Mouse (Mus musculus) CH12.LX (cell line): ENCODE measurements around the gene Dpp6. TPM values are rescaled to one million over a fixed set of nuclear protein-coding genes. Genes with fewer than 3 reads are reported as not detected.

Experiments
- DNase-seq: peaks from one replicate; pipeline ENCODE4 v3.0.0-alpha.2; 2013; ENCODE audit errors: extremely low read depth
- H3K27ac ChIP-seq: 2 replicates; pipeline ENCODE4 v1.5.1; 2012; ENCODE audit warnings: low read depth, mild to moderate bottlenecking, control low read depth, moderate library complexity; ENCODE audit not compliant: insufficient read depth
- H3K27me3 ChIP-seq: replicated peaks from 2 replicates; pipeline ENCODE3; 2012; ENCODE audit warnings: inconsistent platforms
- H3K36me3 ChIP-seq, 2 experiments: replicated peaks in 1 of 2; 2 replicates each; pipeline versions ENCODE3 to v1.6.1; 2012; ENCODE audit warnings: inconsistent platforms in 1 of 2, low read length in 1 of 2, mild to moderate bottlenecking in 1 of 2, mixed read lengths in 1 of 2, moderate library complexity in 1 of 2; ENCODE audit not compliant: control insufficient read depth in 1 of 2, insufficient read depth in 1 of 2
- H3K4me1 ChIP-seq, 2 experiments: 2 replicates each; pipeline ENCODE4 v1.6.1; 2012; ENCODE audit warnings: inconsistent platforms in 1 of 2, moderate library complexity in 1 of 2; ENCODE audit not compliant: insufficient read depth in 2 of 2, control insufficient read depth in 1 of 2
- H3K4me2 ChIP-seq: 2 replicates; pipeline ENCODE4 v1.6.1; 2012; ENCODE audit warnings: low read depth, mild to moderate bottlenecking, control low read depth; ENCODE audit not compliant: poor library complexity, insufficient read depth, severe bottlenecking
- H3K4me3 ChIP-seq, 3 experiments: fragments of 150-350 bp in 1 of 3; sonication (generic) in 1 of 3; replicated peaks in 1 of 3; 2 replicates each; pipeline versions ENCODE3 to v1.5.1; 2011 to 2012; ENCODE audit warnings: low read depth in 2 of 3, low read length in 2 of 3, mild to moderate bottlenecking in 2 of 3, moderate library complexity in 2 of 3, control low read depth in 1 of 3, improper control_type of control experiment in 1 of 3, inconsistent platforms in 1 of 3, mixed read lengths in 1 of 3; ENCODE audit not compliant: poor library complexity in 1 of 3
- H3K79me2 ChIP-seq: replicated peaks from 2 replicates; pipeline ENCODE4 v1.6.1; 2012; ENCODE audit warnings: mild to moderate bottlenecking, moderate library complexity; ENCODE audit not compliant: control insufficient read depth, poor library complexity, insufficient read depth, severe bottlenecking; ENCODE audit errors: extremely low read depth
- H3K9ac ChIP-seq: 2 replicates; pipeline ENCODE4 v1.6.1; 2012; ENCODE audit warnings: low read depth, mild to moderate bottlenecking, control low read depth, moderate library complexity; ENCODE audit not compliant: insufficient read depth
- H3K9me3 ChIP-seq: replicated peaks from 2 replicates; pipeline ENCODE3; 2012; ENCODE audit warnings: low read length, inconsistent platforms, mixed read lengths
- CHD2 ChIP-seq: IDR thresholded peaks from 2 replicates; pipeline ENCODE4 v1.6.1; 2011; ENCODE audit warnings: low read length, improper control_type of control experiment
- E2F4 ChIP-seq: IDR thresholded peaks from 2 replicates; pipeline ENCODE4 v1.6.1; 2011; ENCODE audit warnings: low read depth, low read length, improper control_type of control experiment; ENCODE audit not compliant: insufficient replicate concordance
- ETS1 ChIP-seq: conservative IDR thresholded peaks from 2 replicates; pipeline ENCODE4 v1.6.1; 2012; ENCODE audit warnings: low read depth, mild to moderate bottlenecking, inconsistent platforms, low read length, improper control_type of control experiment, moderate library complexity
- GABPA ChIP-seq: IDR thresholded peaks from 2 replicates; pipeline ENCODE4 v1.6.1; 2012; ENCODE audit warnings: low read depth, low read length, improper control_type of control experiment, inconsistent platforms; ENCODE audit not compliant: insufficient replicate concordance
- HCFC1 ChIP-seq: IDR thresholded peaks from 2 replicates; pipeline ENCODE4 v1.6.1; 2012; ENCODE audit warnings: low read depth, mild to moderate bottlenecking, inconsistent platforms, low read length, improper control_type of control experiment
- JUN ChIP-seq: IDR thresholded peaks from 2 replicates; pipeline ENCODE4 v1.6.1; 2011; ENCODE audit warnings: low read depth, mild to moderate bottlenecking, low read length, improper control_type of control experiment, moderate library complexity; ENCODE audit not compliant: insufficient read depth
- JUND ChIP-seq: conservative IDR thresholded peaks from 2 replicates; pipeline ENCODE4 v1.6.1; 2011; ENCODE audit warnings: low read depth, low read length, improper control_type of control experiment
- MAFK ChIP-seq: IDR thresholded peaks from 2 replicates; pipeline ENCODE4 v1.6.1; 2011; ENCODE audit warnings: low read length, improper control_type of control experiment; ENCODE audit not compliant: insufficient replicate concordance
- MAZ ChIP-seq: IDR thresholded peaks from 2 replicates; pipeline ENCODE4 v1.6.1; 2012; ENCODE audit warnings: low read depth, mild to moderate bottlenecking, inconsistent platforms, low read length, improper control_type of control experiment, moderate library complexity
- MEF2A ChIP-seq: IDR thresholded peaks from 2 replicates; pipeline ENCODE4 v1.6.1; 2014; ENCODE audit warnings: low read depth, mild to moderate bottlenecking, inconsistent platforms, low read length, improper control_type of control experiment, borderline replicate concordance
- MXI1 ChIP-seq: IDR thresholded peaks from 2 replicates; pipeline ENCODE4 v1.6.1; 2011; ENCODE audit warnings: mild to moderate bottlenecking, low read depth, low read length, improper control_type of control experiment
- PAX5 ChIP-seq: IDR thresholded peaks from 2 replicates; pipeline ENCODE4 v1.6.1; 2012; ENCODE audit warnings: low read length, inconsistent platforms, mixed read lengths
- SMC3 ChIP-seq: IDR thresholded peaks from 2 replicates; pipeline ENCODE4 v1.6.1; 2011; ENCODE audit warnings: low read depth, low read length, improper control_type of control experiment
- TBP ChIP-seq: conservative IDR thresholded peaks from 2 replicates; pipeline ENCODE4 v1.6.1; 2011; ENCODE audit warnings: low read depth, low read length, improper control_type of control experiment
- TCF12 ChIP-seq: IDR thresholded peaks from 2 replicates; pipeline ENCODE4 v1.6.1; 2014; ENCODE audit warnings: low read depth, mild to moderate bottlenecking, inconsistent platforms, low read length, improper control_type of control experiment
- UBTF ChIP-seq: IDR thresholded peaks from 2 replicates; pipeline ENCODE4 v1.6.1; 2012; ENCODE audit warnings: low read depth, mild to moderate bottlenecking, inconsistent platforms, low read length, improper control_type of control experiment, moderate library complexity
- ZKSCAN1 ChIP-seq: IDR thresholded peaks from 2 replicates; pipeline ENCODE4 v1.6.1; 2012; ENCODE audit warnings: low read depth, inconsistent platforms, low read length, improper control_type of control experiment, borderline replicate concordance
- ZMIZ1 ChIP-seq: IDR thresholded peaks from 2 replicates; pipeline ENCODE4 v1.6.1; 2012; ENCODE audit warnings: low read depth, mild to moderate bottlenecking, inconsistent platforms, low read length, improper control_type of control experiment
- dilution Hi-C: fragments of 300-500 bp; cut with MboI; formaldehyde crosslinking; loops from 2 replicates; pipeline ENCODE4 v1.14.3; 2020; ENCODE audit warnings: low sequenced_read_pairs; ENCODE audit not compliant: extremely low pct_unique_long_range_greater_than_20kb, extremely low pct_ligation_motif_present
- in situ Hi-C: fragments of 300-500 bp; cut with MboI; formaldehyde crosslinking; loops from 3 replicates; pipeline ENCODE4 v1.14.3; 2019; ENCODE audit warnings: low sequenced_read_pairs, low pct_ligation_motif_present, low pct_unique_long_range_greater_than_20kb, mixed read lengths
- polyA plus RNA-seq: library from polyadenylated mRNA; unstranded; fragments of >175 nt; gene quantifications from 2 replicates; pipeline ENCODE4 v1.2.1, GENCODE M21; 2012; ENCODE audit warnings: low read depth; ENCODE audit not compliant: insufficient read length
- total RNA-seq, 2 experiments: library from RNA; depleted of rRNA; stranded (reverse); fragments of 300-350 nt in 1 of 2; fragments of >200 nt in 1 of 2; gene quantifications; 2 replicates each; pipeline ENCODE4 v1.2.3; 2012 to 2014

Dpp6 gene
- total and polyA plus RNA-seq, 3 experiments = not detected

DNA sequence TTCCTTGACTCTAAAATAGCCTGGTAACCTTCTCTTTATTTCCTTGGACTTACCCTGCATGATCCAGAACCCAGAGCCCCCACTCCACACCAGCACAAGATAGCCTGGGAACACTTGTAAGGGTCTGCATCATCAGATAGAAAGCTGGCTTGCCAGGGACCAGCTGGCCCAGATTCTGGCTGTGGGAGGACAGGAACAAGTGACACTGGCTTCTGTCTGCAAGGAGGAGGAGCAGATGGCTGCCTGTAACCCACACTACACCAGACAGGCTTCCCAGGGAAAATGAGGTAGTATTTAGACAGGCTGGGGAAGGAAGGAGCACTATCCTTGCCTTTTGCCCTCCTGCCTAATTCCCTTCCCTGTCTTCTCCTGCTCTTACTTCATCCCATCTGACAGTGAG lies 900.3 kb downstream of the Dpp6 start:
- peaks cover 24% of the 10 kb centered on the region for H3K27me3 ChIP-seq
- H3K9me3 ChIP-seq = no peaks in the 10 kb centered on the region
- TF ChIP-seq E2F4 (no peak), MXI1 (no peak), JUND (no peak), SMC3 (no peak), ZKSCAN1 (no peak), CHD2 (no peak)
- no peak overlapping the region for H3K27ac ChIP-seq
- H3K4me2 ChIP-seq = no peak overlapping the region
- no peak for DNase-seq
- H3K9ac ChIP-seq = no peak overlapping the region
- H3K4me1 ChIP-seq = no peaks in the 10 kb centered on the region
- H3K79me2 ChIP-seq = no peaks in the 10 kb centered on the region
- in situ Hi-C loops = no loop called here
- dilution Hi-C loops = no loop called here
- H3K36me3 ChIP-seq = no peaks in the 10 kb centered on the region
- no peak overlapping the region for H3K4me3 ChIP-seq

DNA sequence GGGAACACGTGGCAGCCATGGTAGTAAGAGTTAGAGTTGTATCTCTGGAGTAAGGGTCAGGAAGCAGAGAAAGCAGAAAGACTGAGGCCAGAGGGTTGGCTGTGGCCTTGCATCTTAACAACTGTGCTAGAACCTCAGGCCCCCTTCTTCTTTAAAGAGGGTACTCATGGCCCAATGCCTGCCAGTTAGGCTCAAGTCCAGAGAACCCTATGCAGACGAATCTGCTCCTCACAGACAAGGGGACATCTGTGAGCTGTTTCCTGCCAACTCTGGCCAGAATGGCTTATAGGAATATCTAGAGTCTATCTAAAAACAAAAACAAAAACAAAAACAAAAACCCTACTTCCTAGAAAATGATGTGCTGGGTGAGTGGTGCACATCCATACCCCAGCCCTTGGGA lies 902.3 kb downstream of the Dpp6 start:
- Histone ChIP-seq H3K79me2 (no peaks in the 10 kb centered on the region), H3K27ac (no peak overlapping the region), H3K36me3 (no peaks in the 10 kb centered on the region), H3K4me3 (no peak overlapping the region), H3K4me2 (no peak overlapping the region), H3K9me3 (no peaks in the 10 kb centered on the region), H3K4me1 (no peaks in the 10 kb centered on the region), H3K27me3 (peaks cover 22% of the 10 kb centered on the region), H3K9ac (no peak overlapping the region)
- TF ChIP-seq PAX5 = no peak
- TF ChIP-seq ZMIZ1 = no peak
- no peak for TF ChIP-seq CHD2
- TF ChIP-seq JUN = no peak
- TF ChIP-seq MAFK = no peak
- TF ChIP-seq TCF12 = no peak
- TF ChIP-seq TBP = no peak
- no peak for TF ChIP-seq HCFC1
- TF ChIP-seq GABPA = no peak
- TF ChIP-seq ETS1 = no peak
- TF ChIP-seq MAZ = no peak
- no peak for TF ChIP-seq MEF2A
- TF ChIP-seq JUND = no peak
- no peak for TF ChIP-seq MXI1
- TF ChIP-seq UBTF = no peak
- dilution Hi-C loops = no loop called here
- no peak for DNase-seq
- in situ Hi-C loops = no loop called here
